Mouse (Mus musculus) c-Kit-positive CD71-negative TER-119-negative erythroid progenitor cells, embryonic 14.5 days (primary cell): ENCODE measurements around the gene Gm20431.

Source experiments
- DNase-seq: peaks from one replicate; pipeline ENCODE4 v3.0.0-alpha.2; 2013; ENCODE audit warnings: low read depth

Gm20431 gene

DNA sequence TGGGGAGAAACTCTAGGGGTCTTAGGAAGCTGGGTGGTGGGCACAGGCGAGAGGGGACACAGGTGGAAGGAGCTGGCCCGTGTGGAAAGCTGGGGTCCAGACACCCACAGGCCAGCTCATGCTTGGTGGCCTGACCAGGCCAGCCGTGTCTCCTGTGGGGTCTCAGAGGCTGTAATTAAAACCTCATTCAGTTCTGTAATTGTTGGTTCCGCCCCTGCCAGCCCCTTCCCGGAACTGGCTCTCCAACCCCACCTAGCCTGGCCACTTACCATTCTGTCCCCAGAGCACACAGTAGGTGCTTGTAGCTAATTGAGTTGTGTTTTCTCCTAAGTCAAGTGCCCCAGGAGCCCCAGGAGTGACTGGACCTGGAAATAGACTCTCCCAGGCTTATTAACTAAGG is 62.1 kb downstream of the Gm20431 start:
- no peak for DNase-seq

DNA sequence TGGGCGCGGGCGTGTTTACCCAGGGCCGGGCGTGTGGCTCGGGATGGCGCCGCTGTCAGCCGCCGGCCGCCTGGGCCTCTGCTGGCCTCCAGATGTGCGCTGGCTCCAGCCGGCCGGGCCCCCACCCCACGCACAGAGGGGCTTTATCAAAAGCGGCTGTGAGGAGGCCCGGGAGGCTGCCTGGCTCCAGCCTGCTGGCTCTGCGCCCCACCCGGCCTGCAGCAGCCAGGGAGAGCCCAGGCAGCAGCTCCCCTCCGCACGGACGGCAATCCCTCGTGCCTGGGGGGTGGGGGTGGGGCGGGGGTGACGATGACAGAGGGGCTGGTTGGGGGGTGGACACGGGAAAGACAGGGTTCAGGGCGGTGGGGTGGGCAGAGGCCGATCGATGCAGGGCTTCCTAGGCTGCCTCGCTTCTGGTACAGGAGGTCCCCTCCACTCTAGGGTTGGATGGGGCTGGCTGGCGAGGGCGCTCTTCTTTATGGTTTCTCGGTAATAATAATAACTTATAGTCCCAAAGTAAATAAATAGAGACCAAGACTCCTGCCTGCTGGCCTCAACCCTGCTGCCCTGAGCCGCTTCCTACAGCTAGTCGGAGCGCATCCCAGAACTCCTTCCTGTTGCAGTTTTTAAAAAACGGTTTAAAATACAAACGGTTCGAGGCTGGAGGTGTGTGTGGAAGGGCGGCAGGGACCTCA is 63.7 kb downstream of the Gm20431 start:
- no peak for DNase-seq

DNA sequence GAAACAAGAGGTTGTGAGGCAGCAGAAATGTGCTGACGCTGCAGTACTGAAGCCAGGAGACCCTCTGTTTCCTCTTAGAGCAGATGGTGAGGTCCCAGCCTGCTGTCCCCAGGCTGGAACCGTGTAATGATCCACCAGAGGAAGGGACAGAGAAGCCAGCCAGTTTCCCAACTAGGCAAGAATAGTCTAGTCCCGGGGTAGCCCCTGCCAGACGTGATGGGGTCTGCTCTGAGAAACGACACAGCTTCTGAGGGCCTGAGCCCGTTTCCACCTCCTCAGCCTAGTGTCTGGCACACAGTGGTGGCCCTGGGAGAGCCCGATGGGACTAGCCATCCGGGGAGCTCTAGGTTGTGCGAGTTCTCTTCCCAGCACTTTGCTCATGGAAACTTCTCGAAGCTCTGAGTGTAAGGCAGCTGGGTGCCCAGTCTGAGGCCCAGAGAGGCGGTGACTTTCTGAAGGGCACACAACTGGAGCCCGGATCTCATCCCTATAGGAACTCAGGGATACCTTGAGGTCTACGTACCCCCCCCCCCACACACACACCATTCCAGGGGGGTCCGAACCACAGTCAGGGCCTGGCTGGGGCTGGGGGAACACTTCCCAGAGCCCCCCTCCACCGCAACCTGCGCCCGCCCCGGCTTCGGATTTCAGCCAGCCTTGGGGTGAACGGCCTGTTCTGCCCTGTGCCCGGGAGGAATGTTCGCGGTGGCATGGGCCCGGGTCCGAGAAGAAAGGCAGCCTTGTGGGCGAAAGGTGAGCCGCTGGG is 64.4 kb downstream of the Gm20431 start:
- DNase-seq: no peak

DNA sequence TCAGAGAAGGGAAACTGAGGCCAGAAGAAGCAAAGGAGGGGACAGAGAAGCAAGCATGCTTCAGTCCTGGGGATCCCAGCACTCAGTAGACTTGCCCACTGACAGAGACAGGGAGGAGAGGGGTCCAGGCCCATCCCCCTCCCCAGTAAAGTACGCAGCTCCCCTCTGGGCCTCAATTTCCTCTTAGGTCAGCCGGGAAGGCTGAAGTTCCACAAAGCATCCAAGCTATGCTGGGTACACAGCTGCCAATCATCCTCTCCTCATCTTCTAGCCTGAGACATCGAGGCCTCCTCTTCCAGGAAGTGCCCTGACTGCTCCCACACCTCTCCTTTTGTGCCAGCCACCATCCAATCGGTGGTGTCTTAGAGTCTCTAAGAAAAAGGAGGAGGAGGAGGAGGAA is 65.0 kb downstream of the Gm20431 start:
- no peak for DNase-seq

DNA sequence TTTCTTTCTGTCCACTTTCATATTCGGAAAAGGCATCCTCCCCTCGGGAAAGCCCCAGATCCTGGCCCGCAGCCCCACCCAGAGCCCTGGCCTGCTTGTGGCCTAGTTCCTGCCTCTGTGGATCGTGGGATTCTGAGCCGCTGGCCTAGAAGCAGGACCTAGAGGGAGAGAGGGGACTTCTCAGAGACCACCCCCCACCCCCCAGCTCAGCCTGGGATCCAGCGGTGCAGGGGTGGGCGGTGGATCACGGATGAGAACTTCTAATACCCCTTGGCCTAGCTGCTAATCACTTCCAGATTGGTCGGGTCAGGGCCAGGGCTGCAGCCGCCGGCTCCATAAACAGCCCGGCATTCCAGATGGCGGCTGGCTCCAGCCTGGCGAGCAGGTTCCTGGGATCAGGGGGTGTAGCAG is 65.5 kb downstream of the Gm20431 start:
- no peak for DNase-seq

DNA sequence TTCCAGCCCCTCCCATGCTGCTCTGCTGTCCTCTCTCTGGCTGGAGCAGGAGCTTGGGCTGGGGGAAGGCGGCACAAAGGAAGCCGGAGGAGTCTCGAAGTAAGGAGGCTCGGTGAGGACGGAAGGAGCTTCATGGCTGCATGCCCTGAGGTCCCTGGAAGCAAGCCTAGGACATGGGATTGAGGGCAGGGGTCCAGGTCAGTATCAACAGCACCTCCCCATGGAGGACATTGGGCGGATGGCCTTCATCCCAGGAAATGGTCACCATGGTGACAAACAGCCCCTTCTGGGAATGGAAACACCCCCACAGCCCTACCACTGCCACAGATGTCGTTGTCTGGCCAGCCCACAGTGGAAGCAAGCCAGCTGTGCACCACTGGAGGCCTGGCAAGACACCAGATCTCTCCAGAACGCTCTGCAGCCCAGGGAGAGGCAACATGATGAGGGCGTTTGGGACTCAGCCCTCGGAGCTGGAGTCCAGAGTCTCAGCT is 66.8 kb downstream of the Gm20431 start:
- DNase-seq: no peak

DNA sequence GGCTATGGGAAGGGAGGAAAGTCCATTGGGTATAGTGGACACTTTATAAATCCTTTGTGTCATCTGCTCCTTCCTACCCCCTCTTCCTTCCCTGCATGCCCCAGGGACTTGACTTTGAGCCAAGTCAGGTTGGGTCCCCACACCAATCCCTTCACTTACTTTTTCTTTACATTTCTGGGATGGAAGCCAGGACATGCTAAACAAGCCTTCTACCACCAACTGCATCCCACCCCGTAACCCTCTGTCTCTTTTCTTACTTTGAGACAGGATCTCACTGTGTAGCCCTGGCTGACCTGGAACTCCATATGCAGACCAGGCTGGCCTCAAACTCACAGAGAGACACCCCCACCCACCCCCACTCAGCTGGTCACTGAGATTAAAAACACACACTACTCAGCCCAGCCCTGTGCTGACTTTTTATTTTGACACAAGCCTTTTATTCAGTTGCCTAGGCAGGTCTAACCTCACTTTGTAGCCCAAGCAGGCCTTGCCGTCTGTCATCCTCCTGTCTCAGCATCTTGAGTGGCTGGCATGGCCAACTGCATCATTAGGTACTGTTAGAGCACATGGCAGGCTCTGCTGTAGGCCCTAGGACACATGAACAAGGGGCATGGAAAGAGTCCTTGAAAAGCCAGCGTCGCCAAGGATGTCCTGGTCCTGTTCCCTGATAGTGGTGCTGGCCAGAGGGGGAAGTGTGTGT is 67.6 kb downstream of the Gm20431 start:
- DNase-seq: no peak

DNA sequence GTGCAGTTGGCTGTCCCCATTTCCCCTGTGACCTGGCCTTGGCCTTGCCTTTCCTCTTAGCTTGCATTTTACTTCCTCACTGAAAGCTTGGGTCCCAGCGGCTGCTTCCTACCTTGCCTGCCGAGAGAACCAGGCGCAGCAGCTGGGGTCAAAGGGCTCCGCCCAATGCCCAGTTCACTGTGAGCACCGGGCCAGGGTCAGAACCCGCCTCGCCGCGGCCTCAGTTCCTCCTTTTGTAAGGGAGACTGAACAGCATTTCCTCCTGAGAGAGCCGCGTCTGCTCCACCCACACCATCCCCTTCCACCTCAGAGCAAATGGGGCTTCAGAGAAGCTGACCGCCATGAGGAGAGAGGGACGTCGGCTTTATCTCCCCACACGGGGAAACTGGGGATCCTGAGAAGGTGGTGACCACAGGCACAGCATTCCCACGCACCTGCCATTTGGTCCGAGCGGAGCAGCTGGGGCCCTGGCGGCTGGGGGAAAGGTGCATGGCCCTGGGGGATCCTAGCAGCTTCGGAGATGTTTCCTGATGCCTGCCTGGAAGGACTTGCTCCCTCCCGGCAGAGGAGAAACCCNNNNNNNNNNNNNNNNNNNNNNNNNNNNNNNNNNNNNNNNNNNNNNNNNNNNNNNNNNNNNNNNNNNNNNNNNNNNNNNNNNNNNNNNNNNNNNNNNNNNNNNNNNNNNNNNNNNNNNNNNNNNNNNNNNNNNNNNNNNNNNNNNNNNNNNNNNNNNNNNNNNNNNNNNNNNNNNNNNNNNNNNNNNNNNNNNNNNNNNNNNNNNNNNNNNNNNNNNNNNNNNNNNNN is 72.3 kb downstream of the Gm20431 start:
- DNase-seq: peak; percentile 66

DNA sequence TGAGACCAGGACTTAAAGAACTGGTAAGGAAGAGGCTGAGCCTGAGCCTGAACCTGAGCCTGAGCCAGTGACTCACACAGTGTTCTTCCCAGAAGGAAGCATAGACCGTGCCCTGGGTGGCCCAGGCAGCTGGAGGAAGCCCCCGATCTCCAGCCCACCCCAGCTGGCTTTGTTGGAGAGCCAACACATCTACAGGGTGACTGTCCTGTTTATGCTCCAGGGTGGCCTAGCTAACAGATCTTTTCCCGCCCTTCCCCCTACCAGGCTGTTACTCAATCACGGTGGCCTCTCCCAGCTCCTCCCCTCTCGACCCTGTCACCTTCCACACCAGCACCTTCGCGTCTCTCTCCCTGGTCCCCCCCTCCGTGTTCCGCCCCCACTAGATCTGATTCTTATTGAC is 74.3 kb downstream of the Gm20431 start:
- DNase-seq: no peak

DNA sequence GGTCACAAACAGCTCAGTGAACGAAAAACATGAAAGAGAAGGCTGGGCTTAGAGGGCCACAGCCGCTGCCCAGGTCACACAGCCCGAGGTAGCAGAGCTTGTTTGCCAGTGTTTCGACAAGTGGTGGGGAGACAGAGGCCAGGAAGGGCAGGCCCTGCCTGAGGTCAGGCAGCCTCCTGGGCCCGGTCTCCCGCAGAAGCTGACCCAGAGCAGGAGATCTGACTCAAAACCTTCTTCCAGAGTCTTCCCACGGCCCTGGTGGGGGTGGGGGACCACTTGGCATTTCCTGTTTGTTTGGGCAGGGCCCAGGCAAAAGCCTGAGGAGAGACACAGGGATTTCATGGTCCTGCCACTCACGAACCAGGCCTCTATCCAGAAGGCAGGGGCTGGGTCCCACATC is 75.3 kb downstream of the Gm20431 start:
- no peak for DNase-seq

DNA sequence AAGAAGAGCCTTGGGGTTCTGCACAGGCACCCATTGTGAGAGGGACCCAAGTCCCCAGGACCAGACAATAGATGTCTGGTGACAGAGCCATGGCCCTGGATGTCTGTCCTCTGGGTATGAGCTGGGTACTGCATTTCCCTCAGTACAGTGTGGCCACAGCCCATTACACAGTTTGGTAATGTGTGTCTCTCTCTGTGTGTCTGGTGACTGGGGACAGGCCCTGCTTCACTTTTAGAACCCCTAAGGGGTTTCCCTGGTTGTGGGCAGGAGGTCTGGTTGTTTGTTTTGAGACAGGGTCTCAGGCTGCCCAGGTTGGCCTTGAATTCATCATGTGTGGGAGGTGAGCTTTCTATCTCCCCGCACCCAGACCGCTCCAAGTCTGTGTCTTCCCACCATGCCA is 76.0 kb downstream of the Gm20431 start:
- no peak for DNase-seq

DNA sequence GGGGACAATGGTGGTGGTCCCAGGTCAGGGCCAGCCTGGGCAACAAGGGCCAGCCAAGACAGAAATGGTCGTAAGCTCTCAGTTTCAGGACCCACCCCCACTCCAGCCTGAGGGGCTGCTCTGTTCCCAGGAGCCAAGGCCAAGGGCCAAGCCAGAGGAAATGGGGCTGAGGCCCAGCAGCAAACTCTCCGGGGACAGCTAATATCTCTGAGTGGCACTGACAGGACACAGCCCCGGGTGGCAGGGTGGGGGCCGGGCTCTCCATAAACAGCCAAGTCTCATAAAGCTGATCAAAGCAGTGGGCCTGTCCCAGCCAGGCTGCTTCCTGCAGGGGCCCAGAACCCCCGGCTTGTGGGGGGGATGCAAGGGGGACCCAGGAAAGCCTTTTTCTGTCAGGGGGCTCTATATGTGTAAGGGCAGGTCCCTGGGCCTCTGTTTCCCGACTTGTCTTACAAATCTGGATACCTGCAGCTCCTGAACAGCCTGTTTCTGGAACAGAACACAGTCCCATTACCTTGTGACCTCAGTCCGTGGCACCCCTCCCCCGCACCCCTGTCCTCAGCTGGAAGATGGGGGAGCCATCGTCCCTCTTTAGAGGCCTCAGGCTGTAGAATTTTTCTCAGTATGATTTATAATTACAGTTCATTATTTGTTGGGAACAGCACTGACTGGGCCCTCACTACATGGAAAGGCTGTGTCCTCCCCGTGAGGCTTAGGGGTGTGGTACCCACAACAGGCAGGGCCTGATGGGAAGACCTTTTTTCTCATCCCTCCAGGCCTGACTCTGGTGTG is 77.9 kb downstream of the Gm20431 start:
- no peak for DNase-seq

DNA sequence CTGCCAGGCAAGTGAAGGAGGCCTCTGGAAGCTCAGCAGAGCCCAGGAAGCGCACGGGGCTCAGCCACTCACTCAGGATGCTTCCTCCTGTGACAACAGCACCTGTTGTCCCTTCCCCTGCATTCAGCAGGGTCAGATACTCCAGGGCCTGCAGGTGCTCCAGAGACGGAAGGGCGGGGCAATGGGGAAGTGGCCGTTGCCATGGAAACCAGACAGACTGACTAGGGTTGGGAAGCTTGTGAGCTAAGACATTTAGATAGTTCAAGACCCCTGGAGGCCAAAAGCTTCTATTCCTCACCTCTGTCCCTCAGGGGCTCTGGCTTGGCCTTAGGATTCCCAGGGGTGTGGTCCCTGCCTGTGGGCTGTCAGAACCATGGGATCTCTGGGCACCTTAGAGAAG is 82.8 kb downstream of the Gm20431 start:
- DNase-seq: peak; percentile 50

DNA sequence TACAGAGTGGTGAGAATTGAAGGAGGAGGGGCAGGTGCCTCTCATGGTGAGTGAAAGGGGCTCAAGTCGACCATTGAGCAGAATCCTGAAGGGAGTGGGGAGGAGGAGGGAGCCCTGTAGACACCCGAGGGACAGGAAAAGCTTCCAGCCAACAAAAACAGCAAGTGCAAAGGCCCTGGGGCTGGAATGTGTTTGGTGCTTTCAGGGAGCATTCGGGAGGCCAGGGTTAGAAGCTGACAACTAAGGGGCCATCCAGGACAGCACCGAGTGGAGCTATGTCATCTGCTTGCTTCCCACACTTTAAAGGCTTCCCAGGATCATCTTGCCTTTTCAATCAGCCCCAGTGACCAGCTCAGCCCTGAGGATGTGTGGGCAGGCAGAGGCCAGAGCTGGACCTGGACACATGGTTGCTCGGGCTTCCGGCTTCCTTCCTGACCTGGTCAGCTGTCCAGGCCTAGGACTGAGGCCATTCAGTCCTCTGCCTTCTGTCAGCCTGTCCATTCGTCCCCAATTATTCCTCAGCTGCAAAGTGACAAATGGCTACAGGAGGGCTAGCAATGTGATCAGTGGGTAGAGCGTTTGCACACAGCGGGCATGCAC is 84.0 kb downstream of the Gm20431 start:
- DNase-seq: no peak

DNA sequence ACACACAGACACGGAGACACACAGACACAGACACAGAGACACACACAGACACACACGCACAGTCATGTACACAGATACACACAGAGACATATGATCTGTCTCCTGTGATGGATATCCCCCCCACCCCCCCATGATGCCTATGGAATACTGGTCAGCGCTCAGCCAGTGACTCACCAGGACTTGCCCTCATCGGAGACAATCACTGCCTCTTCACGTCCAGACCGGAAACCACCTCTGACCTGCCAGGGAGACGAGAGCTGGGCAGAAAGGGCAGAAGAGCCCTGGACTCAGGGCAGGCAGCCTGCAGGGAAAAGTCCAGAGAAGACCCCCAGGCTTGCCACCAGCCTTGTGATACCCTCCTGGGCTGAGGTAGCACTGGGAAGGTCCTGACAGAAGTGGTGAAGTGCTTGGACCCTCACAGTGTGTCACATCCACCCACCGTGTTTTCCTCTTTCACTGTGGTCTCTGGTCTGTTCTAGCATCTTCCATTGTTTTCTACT is 85.1 kb downstream of the Gm20431 start:
- DNase-seq: no peak

DNA sequence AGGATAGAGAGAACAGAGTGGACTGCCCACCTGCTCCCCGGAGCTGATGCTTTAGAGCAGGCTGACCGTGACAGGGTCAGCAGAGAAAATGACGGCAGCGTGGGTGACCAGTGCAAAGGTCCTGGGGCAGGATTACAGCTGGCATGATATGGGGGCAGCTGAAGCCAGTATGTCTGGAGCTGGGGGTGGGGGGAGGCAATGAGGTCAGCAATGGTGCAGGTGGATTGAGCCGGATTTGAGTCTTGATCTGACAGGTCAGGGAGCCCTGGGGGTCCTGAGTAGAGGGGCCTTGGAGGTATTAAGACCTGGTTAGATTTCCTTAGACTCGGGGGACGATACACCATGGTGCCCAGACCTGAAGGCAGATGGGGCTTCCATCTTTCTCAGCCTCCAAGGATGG is 85.7 kb downstream of the Gm20431 start:
- no peak for DNase-seq

DNA sequence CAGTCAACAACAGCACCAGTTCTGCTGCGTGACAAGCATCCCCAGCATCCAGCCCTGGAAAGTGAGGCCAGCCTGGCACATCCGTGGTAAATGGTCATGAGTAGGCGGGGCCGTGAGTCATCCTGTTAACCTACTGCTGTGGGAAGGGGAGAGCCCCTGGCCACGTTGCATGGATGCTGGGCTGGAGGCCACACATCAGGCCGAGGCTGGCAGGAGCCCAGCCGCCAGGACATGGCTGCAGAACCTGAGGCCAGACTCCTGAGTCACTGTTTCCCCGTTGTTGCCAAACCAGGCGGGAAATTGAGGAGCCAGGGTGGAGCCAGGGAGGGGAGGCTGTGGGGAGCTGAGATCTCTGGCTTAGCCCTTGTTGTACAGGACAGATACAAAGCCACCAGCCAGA is 86.5 kb downstream of the Gm20431 start:
- no peak for DNase-seq

DNA sequence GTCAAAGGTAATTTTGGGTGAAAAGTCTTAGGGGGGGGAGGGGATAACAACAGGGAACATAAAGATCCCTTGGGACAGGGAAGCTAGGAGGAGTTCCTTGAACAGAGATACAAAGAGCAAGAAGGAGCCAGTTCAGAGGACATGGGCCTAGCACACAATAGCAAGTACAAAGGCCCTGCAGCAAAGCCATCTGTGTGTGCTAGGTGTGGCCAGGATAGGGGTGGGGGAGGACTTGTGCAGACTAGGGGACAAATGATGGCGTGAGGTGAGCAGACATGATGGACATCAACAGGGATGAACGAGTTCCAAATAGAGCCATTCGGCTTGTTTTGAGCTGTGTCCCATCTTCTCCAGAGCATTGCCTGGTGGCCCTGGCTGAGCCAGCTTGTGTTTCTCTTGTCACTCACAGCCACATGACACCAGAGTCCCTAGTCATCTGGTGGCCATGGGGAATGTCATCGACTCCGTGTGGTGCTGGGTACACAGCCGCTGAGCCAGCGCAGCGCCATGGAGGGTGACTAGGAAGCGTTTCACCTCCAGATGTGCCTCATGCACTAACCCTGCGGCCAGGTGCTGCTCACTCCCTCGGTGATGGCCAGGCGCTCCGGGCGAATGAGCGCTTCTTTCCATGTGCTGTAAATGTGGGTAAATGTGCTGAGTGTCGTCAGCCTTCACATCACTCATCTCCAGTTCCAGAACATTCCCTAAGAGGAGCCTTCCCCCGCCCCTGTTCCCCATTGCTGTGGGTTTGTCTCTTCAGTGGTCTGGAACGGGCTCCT is 89.7 kb downstream of the Gm20431 start:
- no peak for DNase-seq

DNA sequence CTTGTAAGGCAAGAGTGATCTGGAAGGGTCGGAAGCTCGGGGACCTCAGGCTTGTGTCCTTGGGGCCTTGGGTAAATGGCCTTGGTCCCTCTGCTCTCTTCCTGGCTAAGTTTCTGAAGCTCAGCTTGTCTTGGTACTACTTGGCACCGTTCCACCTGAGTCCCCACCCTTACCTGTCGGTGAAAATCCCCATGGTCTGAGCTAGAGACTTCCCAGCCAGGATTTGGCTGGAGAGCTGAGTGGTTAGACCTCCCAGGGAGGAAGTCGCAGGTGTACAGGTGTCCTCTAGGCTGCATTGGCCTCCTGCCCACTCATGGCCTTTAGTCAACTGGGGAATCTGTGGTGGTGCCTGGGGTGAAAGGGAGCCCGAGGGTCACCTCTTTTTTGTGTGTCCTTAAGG is 90.5 kb downstream of the Gm20431 start:
- no peak for DNase-seq
